Mouse (Mus musculus) testis, postnatal 10 days (tissue): ENCODE data around the gene Fat2.

Experiments used
- DNase-seq: peaks from one replicate; pipeline ENCODE4 v3.0.0; 2021; ENCODE audit warnings: low spot score

Gene Fat2

DNA sequence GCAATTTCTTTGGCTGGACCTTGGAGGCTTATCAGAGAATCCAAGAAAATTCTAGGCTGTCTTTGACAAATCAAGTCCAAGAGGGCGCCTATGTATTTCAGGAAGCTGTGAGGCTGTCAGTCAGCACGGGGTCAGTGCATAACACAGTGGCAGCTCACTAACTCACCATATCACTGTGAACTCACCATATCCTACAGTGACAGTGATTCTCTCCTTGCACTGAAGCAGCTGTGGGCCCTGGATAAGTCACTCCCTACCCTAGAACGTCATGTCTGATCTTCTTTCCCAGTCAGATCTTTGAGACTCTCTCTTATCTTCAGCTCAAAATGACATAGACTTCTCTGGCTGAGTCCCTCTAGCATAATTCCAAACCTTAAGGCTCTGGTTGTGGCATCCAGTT lies 96.9 kb downstream of the Fat2 start:
- DNase-seq: no peak

DNA sequence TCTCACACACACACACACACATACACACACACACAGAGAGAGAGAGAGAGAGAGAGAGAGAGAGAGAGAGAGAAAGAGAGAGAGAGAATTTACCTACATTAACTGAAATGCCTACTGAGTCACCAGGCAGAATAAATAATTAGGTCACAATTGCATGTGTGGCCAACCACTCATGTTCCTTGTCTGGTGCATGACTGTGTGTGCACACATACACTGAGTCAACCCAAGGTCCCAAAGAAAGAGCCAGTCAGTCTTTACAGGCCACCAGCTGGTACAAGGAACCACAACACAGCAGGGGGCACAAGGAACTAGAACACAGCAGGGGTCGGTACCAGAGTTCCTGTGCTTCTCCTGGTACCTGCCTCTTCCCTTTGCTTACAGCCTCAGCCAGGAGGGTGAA lies 99.5 kb downstream of the Fat2 start:
- no peak for DNase-seq

DNA sequence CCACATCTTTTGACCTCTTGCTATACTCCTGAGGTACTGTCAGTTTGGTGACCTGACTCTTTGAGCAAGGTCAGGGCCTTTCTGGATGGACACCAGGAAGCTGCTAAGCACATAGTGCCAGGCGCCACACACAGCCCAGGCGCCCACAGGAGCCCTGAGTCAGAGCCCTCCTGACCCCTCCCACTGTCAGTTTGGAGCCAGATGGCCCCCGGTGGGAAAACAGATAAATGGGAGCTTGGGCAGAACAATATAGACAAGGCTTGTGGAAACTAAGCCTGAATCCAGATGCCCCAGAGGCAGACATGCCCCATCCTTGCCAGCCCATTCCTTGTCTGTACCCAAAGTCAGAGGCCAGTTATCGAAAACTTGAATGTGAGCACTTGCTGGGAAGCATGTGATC lies 101.6 kb downstream of the Fat2 start:
- DNase-seq: no peak

DNA sequence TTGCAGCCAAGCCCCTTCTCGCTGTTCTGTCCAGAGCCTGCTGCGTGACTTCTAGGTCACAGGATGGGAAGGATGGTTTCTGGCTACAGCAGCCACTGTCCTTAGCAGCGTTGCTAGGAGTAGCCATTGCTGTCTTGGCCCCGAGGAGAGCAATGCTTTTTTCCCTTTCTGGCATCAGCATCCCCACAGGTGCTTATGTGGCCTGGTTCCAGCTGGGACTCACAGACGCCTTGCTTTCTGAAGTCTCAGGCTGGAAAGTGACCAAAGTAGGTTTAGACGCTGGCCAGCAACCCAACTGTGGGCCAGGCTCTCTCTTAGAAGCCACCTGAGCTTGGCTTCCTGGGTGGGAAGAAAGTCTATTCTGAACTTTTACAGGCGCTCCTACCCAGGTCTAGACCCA lies 102.1 kb downstream of the Fat2 start:
- DNase-seq: no peak

DNA sequence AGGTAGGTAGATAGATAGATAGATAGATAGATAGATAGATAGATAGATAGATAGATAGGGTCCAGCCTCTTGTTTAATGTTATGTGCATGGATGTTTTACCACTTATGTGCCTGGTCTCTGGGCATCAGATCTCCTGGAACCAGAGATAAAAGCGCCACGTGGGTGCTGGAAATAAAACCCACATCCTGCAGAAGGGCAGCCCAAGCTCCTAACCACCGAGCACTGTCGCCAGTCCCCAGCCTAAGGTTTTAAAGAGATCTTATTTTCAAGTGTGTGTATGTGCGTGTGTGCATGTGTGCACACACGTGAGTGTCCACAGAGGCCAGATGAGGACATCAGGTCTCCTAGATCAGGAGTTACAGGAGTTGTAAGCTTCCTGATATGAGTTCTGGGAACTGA lies 105.3 kb downstream of the Fat2 start:
- DNase-seq: no peak

DNA sequence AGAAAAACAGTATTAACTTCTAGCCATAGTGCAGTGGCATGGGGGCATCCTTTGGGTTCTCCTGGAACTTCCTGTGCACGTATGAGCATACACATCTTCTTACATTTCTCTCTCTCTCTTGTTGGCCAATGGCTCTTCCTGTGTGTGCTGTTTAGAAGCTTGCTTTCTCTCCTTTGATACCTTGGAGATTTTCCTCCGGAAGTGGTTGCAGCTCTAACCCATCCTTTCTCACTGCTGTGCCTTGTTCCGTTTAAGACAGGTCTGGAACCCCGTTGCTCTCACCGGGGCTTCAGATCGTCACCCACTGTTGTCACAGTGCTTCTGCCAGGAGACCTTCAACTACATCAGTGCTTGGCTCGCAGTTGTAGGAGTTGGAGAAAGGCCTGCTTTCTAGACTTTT lies 115.1 kb downstream of the Fat2 start:
- no peak for DNase-seq

DNA sequence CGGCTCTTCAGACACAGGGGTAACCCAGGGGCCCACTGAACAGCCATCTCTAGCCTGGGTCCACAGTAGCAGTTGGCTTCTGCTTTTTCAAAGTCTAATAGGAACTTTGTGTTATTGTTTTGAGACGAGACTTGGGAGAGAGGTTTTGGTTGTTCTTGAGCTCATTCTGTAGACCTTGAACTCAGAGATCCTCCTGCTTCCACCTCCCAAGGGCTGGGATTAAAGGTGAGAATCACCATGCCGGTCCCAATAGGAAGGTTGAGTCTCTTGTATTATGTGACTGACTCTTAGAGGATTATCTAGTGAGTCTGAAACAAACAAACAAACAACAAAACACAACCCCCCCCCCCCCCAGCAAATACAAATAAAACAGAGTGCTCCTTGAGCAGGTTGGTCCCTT lies 117.9 kb downstream of the Fat2 start:
- DNase-seq: no peak

DNA sequence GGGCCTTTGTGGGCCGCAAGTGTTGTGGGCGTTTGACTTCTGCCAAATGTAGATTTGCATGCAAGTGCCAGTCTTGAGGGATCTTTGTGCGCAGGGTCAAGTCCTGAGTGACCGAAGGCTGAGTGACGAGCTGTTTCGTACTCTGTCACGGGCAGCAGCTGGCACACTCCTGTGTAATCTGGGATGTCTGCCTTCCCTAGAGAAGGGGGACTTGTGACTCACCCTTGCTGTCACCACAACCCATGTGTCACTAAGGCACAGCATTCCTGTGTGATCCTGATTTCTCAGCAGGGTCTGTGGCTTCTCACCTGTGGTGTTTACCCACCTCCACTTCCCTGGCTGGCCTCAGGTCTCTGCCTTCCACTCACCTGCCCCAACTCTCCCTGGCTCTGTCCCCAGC lies 118.5 kb downstream of the Fat2 start:
- DNase-seq: no peak

DNA sequence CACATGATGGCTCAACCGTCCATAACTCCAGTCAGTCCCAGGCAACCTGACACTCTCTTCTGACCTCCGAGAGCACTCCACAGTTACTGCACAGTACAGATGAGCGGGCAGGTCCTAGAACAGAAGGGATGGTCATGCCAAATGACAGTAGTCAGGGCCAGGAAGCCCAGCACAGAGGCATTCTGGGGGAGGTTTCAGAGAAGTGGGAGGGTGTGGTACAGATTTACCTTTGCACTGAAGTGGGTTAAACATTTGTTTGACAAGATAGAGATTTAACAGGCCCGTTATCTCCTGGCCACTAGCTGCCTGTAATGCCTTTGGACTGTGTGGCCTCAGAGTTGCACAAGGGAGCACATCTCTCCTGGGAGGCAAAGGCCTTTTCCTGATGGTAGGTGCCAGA lies 118.9 kb downstream of the Fat2 start:
- DNase-seq: no peak

DNA sequence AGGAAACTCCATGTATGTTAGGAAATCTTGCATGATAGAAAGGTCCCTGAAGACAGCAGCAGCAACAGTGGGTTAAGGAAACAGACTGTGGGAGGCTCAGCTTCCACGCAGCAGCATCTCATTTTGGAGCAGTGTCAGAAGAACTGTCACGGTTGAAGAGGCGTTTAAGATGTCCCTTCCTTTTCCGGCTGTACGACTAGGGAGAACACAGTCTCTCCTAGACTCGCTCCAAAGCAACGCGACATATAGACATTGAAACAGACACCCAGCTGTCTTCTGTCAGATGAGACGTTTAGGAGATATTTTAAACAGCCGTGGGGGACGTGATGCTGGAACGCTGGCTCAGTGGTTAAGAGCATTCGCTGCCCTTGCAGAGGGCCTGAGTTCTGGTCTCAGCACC lies 119.5 kb downstream of the Fat2 start:
- DNase-seq: no peak

DNA sequence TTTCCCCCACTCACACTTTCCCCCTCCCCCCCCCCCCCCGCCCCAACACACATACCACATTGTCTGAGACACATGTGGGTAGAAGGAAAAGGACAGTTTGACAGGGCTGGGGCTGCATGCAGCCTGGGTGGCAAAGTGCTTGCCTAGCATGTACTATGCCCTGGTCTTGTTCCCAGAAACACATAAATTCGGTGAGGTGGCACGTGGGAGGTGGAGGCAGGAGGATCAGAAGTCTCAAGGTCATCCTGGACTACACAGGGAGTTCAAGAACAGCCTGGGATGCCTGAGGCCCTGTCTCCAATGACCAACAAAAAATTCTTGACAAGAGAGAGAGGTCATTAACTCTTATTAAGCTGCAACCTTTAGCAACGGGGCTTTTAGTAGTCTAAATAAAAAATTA lies 120.3 kb downstream of the Fat2 start:
- DNase-seq: no peak

DNA sequence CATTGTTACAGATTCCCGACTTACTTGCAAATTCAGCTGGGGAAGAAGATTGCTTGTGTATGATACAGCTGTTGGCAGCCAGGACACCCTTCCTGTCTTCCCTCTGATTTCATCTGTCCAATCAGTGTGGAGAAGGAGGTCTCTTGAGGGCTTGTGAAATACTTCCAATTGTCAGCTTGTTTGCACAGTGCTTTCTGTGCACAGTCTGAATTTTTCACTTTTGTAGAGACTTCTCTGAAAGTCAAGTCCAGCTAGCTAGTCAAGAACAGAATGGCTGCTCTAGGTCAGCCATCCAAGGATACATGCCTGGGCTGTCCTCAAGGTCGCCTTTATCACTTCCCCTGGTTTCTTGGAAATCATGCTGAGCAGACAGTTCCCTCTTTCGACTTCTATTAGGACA lies 121.4 kb downstream of the Fat2 start:
- DNase-seq: no peak

DNA sequence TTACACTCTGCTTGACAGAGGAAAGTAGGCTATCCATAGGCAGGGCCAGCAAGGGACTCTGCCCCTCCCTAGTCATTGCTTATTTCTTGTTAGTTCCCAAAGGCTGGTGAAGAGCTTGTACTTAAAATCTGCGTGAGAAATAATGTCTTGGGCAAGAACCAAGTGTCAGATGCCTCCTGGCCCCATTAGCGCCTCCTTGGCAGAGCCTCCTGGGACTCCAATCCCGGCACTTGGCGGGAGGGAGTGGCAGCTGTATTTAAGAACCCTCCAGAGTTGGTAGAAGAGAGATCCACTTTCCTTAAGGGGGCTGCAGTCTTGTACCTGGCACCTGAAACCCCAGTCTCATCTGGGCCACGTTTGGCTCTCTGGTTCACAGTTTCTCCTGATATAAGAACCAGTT lies 122.2 kb downstream of the Fat2 start:
- DNase-seq: no peak

DNA sequence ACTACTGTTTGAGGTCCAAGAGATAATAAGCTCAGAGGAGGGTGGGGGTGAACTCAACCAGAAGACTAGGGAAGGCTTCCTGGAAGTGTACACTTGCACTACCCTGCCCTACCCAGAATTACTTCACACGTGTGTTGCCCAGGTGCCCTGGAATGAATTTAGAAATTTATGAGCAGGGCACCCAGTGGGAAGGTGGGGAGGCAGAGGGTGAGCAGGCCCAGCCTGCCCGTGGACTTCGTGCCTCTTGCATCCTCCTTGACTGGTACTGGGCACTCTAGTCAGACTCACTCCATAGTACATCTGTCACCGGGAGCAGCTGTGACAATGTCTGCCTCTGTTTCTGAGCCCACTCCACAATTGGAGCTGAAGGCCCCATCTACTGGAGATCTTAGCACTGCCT lies 122.8 kb downstream of the Fat2 start:
- DNase-seq: no peak

DNA sequence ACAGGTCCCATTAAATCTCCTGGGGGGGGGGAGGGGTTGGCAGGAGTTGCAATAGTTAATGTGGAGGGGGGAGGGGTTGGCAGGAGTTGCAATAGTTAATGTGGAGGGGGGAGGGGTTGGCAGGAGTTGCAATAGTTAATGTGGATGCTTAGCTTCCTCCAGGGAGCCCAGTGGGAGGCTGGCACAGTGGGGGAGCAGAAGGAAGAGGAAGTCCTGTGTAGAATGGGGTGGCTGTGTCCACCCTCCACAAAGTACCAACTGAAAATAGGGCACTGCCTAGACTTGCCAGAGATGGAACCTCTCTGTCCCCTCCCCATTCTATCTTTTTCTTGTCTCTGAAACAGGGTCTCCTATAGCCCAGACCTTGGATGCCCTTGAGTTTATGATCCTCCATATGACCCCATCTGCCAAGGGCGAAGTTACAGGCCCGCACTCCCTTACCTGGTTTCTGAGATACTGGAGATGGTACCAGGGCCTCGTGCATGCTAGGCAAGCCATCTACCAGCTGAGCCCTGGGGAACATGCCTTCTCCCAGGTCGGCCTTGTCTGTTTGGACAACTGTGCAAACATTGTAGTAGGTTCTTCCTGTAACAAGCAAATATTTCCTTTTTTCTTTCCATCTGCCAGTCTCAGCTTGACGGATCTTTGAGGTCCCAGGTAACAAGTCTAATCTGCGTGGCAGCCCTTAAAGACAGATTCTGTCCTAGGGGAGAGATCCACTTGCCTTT lies 126.6 kb downstream of the Fat2 start:
- no peak for DNase-seq

DNA sequence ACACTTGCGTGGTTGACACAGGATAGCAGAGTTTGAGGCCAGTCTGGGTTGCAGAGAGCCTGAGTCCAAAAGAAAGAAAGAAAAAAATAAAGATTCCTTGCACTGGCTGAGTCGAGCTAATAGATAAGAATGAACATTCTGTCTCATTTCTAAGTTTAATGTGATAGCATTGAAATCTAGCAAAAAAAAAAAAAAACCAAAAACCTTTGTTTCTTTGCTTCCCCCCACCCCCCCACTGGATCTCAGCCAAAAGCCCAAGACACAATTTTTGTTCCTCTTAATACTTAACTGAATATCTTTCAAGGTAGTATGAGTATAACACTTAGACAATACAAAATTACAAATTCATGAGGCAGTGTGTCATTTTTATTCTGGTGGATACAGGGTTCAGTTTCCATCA lies 127.3 kb downstream of the Fat2 start:
- no peak for DNase-seq

DNA sequence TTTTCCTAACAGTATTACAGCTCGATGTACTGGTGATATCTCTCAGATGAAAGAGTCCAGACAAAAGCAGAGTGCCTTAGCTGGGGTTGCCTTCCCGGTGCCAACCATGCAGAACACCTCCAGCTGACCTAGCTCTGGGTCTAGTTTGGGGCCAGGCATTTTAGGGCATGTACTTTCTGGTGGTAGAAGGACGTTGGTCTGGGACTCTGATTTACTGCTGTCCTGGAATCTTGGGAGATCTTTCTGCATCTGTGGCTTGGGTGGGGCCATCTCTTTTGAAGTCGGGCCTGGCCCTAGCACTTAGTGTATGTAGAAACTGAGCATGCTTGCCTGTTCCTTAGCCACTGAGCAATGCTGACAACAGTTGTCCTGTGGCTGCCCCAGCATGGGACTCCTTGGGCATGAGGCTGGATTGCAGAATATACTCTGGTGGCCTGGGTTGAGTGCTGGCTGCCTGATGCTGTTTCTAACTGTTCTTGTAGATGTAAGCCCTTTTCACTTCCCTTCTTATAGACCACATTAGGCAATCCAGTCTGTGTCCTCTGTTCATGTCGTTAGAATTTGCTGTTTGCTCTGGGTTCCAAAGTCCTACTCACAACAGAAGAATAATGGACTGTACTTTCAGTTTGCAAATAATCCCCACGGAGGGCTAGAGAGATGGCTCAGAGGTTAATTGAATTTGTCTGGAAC lies 128.2 kb downstream of the Fat2 start:
- DNase-seq: no peak

DNA sequence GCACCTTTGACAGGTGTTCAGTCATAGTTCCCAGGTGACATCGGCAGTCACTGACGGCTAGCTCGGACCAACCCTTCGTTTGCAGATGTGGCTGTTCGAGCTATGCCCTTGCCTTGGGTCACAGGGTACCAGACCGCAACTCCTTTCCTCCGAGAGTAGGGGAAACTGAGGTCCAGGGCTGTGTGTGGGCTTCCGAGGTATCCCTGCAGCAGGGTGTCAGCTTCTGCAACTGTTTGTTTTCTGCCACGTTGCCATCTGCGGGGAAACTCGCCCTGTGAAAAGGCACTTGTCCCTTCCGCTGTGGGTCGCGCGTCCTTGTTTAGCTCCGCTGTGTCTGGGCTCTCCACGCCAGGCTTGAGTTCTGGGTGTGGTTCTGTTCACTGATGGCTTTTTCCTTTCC lies 131.8 kb downstream of the Fat2 start:
- no peak for DNase-seq

DNA sequence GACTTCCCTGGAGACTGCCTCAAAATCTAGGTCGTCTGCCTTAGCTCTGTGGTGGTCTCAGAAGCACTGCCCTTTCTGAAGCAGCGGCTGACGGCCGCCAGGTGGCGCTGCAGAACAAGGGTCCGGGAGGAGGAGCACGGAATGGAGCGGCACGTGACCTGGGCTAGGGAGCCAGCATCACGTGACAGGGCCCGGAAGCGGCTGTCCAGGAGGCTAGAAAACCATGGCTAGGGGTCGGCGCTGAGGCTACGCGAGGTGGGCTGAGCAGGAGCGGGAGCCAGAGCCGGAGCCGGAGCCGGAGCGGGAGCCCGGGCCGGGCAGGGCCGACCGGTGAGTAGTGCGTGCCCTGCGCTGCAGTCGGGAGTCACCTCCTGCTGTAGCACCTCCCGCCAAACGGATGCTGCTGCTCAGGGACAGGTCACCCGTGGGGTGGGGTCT lies 132.2 kb downstream of the Fat2 start, which contains the start of gene Slc36a1:
Gene Slc36a1 (plus strand): TSS at position 192 of the 438 bp plus-strand sequence.
- peak; percentile 100 for DNase-seq
